Mouse (Mus musculus) fat pad, adult 2 months (tissue): ENCODE data around the gene Olfr1029.
"Not testable (repeated sequence)": the region's sequence is repeated elsewhere in the genome, so short reads cannot be mapped to it uniquely, and the experiment has no call there.

Source experiments
- DNase-seq: peaks from one replicate; pipeline ENCODE4 v3.0.0-alpha.2; 2011; ENCODE audit warnings: low read depth, low spot score; ENCODE audit errors: extremely low read depth

The Olfr1029 gene

DNA sequence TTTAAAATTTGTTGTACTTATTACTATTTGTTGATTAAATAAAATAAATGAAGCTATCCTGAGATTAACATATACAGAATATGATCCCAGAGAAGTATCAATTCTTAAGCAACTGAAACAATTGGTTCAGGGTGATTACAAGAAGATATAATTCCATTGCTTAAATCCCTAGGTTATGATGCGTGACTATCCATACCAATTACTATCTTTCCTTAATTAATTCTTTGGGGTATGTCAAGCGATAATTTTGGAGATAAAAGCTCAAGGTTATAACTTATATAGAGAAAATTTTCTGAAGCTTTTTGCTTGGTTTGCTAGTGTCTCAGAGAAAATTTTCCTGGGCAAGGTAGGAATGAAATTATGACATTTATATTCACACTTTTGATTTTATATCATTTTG is at the start of gene Olfr1029:
TSS of gene Olfr1029 (plus strand) at position 301 of the 400 bp plus-strand sequence.
- DNase-seq: no peak

DNA sequence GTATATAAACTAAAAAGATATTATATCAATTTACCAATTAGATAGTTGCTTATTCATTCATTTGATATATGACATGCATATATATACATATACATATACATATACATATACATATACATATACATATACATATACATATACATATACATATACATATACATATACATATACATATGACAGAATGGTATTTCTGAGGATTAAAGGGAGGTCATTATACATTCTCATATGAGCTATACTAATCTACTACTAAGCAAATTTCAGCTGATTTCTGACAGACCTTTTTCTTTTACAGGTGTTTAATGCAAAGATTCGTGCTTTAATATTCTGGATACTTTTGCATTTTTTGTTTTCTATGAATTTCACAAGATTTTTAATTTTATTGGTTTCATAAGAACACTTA is 23.6 kb upstream of the Olfr1029 start, which contains the start of gene Olfr1028:
TSS of gene Olfr1028 (plus strand) at position 301 of the 400 bp plus-strand sequence.
- DNase-seq: no peak

DNA sequence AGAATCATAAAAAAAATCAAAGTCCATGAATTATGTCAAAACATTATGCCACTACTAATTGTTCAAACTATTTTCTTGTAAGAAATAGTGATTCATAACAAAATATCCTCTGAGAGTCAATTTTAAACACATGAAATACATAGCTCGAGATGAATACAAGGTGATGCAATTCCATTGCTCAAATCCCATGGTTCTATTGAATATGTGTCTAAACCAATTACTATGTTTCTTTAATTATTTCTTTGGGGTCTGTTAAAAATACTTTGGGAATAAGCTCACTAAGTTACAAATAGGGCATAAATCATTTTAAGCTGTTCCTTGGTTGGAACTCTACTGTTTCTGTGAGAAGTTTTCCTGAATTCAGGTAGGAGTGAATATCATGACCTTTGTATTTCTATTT is 5.3 kb downstream of the Olfr1029 start, which contains the start of gene Olfr1030:
TSS of gene Olfr1030 (plus strand) at position 301 of the 400 bp plus-strand sequence.
- no peak for DNase-seq

DNA sequence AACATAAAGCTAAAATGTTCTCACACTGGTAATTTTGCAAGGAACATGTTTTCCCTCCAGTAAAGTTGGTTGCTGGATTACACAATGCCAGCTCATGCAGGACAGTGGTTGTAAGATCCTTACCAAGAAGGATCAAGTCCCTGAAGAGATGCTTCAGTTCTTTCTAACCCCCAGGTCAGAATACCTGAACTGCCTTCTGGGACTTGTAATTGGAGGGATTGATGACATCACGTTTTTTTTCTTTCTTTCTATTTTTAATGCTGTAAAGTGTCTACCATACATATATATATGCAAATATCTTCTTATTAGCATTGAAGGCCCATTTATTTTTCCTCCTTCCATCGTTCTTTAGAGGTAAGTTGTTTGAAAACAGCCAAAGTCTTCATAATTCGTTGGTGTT is 16.3 kb downstream of the Olfr1029 start, which contains the start of gene Olfr1031:
TSS of gene Olfr1031 (plus strand) at position 301 of the 400 bp plus-strand sequence.
- DNase-seq: no peak

DNA sequence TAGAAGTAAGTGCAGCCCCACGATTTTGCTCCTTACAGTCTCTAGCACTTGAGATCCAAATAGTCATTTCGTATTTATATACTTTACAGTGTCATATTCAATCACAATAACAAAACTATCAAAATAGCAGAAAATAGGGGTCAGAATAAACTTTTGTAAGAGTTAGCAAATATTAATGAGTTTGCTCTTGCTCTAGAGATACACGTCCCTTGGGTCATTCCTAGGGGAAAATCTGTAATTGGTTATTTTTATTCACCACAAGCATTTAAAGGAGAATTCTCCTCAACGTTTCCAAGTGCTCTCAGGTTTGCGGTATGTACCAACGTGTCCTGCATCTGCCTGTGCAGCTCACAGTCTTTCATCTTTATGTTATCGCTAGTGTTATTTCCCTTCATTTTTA is 31.5 kb downstream of the Olfr1029 start, which contains the start of gene Olfr1032:
TSS of gene Olfr1032 (plus strand) at position 301 of the 400 bp plus-strand sequence.
- DNase-seq: no peak

DNA sequence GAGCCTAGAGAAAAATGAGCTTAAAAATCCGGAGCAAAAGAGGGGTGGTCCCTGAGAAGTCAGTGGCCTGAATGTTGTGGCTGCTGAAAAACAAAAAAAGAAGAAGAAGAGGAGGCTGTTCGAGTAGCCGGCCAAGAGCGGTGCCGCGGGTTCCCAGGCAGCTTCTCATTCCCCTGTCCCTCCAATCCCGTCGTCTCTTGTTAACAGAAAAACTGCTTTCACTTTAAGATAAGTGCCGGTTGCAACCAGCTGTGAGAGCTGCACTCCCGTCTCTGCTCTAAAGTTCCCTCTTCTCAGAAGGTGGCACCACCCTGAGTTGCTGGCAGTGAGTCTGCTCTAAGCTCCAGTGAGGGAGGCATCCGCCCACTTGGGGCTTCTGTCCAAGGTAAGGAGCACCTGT is 46.7 kb downstream of the Olfr1029 start, which contains the start of gene Olfr1033:
TSS of gene Olfr1033 (plus strand) at position 228 of the 400 bp plus-strand sequence.
- not testable (repeated sequence) for DNase-seq

DNA sequence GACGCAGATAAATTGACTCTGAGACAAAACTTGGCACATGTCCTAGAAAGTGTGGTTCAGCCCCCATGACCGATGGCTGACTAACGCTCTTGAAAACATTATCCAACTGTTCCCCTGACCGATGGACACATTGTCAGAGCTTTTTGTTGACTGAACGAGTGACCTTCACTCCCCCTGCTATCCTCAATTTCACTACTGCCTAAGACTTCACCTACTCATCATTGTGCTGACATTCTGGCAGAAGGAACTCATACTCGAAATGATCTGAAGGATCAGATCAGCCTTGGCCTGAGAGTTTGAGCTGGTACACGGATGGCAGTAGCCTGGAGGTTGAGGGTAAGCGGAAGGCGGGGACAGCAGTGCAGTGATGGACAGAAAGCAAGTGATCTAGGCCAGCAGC is 47.8 kb downstream of the Olfr1029 start:
- not testable (repeated sequence) for DNase-seq
